Mouse (Mus musculus) yolk sac, embryonic 10.5 days (tissue): ENCODE measurements around the gene Ppp1r36.
"Not testable (repeated sequence)": the region's sequence is repeated elsewhere in the genome, so short reads cannot be mapped to it uniquely, and the experiment has no call there.

Source experiments
- DNase-seq: peaks from one replicate; pipeline ENCODE4 v3.0.0-alpha.2; 2017; ENCODE audit warnings: low spot score

The Ppp1r36 gene

DNA sequence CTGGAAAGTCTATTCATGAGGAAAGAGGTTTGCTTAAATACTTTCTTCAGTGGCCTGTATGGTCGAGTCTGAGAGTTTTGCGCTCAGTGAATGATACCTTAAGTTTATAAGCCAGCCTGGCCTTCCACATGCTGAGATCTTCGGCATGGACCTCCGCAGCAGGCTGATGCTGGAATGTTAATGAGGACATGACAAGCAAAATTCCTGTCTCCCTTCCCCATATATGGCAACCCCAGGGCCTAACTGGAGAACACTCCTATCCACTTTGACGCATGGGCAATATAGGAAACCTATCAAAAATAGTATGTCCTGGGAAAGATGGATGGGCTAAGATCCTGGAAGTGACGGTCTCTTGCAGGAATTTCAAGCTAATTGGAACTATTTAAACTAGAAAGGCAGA, 30.8 kb downstream of the Ppp1r36 start:
- no peak for DNase-seq

DNA sequence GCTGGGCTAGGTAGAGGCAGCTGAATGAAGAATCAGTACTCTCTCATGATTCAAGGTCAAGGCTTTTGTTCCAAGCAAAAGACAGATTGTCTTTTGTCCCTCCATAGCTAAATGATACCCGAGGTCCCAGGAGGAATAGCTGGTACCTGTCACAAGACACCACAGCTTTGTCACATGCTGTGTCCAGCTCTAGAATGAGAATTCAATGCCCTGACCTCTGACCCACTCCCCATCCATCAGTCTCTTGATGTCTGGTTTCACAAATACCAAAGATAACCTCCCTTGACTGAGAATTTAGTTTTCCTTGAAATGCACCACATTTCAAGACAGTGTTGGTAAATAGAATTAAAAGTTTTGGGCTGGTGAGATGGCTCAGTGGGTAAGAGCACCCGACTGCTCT, 34.9 kb downstream of the Ppp1r36 start:
- no peak for DNase-seq

DNA sequence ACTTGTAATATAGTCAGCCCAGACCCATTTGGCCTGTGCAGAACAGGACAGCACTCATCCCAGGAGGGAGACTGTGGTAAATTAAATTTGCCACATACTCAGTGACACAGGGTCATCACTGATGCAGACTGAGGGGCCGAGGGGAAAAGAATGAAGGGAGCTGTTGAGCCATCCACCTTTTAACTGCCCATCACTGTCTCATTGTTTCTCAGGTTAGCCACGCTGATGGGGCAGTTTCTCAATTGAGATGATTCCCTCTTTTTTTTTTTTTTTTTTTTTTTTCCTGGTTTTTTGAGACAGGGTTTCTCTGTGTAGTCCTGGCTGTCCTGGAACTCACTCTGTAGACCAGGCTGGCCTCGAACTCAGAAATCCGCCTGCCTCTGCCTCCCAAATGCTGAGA, 41.1 kb downstream of the Ppp1r36 start:
- DNase-seq: not testable (repeated sequence)

DNA sequence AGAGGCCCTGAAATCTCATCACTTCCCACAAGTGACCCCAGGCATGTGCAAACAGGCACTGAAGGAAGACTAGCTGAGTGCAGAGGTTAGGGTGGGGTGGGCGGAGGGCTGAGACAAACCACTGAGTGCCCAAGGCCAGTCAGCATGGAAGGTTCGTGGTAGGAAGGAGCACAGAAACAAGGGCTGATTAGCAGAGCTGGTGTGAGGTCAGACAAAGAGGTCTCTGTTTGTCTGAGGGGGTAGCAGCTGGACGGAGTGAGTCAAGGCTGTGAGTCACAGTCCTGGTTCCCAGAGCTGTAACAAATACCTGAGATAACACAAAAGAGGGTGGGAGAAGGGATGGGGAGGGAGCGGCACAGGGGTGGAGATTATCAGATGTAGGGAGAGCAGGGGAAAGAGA, 41.7 kb downstream of the Ppp1r36 start:
- DNase-seq: no peak

DNA sequence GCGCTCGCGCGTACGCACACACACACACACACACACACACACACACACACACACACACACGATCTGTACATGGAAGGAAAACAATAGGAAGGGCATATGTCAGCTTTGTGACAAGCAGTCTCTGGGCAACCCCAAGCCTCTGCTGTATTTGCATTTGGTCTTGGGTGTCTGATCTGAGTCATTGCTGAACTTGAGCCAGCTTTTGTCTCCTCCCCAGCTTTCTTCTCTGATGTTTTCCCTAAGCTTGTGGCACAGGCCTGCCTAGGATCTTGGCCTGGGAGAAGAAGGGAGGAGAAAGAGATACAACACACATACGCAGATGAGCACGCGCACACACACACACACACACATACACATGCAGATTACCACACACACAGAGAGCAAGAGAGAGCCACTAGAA, 46.1 kb downstream of the Ppp1r36 start:
- no peak for DNase-seq

DNA sequence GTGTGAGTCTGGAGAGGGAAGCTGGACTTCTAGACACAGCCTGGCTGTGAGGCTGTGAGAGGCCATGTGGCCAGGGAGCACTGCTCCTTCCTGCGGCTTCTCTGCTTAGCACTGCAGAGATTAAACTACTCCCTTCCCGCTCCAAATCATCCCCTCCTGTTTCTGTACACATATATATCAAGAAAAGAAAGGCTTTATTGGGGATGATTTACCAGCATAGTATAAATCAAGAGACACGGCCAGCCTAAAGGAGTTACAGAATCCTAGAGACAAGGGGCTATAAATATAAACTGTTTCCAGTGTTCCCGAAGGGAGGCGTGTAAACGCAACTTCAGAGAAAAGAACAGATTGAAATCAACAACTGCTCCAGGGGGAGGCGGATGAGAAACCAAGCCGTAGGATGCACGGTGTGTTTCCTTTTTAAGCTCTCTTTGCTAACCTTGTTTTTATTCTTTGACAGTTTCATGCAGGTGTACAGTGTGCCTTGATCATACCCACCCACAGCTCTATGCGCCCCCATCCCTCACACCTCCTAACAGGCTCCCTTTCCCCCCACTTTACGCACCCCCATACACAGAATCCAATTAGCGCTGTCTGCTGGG, 47.4 kb downstream of the Ppp1r36 start:
- DNase-seq: no peak

DNA sequence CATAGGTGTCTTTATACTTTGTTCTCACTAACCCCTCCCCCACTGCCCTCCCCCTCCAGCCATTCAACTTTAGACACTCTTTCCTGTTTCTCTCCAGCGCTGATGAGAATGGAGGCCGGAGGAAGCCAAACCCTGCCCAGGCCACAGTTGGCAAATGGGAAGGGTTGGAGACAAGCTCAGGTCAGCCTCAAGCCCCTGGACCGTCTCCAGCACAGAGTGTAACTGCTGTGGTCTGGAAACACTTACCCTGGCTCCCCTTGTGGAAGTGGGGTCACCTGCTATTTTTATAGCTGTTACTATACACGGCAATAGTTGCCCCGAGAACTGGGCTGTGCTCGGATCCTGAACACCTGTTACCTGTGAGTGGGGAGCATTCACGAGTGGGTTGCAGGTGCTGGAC, 49.3 kb downstream of the Ppp1r36 start:
- DNase-seq: no peak

DNA sequence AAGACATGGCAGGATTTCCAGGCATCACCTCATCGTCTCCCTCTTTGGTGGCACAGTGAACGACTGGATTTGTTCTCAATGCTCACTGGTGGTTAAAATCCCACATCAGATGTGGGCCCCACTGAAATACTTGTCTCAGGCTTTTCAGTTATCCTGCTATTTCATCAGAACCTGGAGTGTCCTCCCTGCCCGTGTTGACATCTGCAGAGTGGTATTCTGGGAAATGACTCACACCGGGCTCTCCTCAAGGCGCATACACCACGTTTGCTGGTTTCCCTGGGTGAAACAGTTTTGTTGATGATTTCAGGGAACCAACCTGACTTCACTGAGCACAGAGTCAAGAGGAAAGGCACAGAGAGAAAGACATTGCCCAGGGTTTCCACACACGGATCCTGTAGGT, 49.9 kb downstream of the Ppp1r36 start:
- no peak for DNase-seq

DNA sequence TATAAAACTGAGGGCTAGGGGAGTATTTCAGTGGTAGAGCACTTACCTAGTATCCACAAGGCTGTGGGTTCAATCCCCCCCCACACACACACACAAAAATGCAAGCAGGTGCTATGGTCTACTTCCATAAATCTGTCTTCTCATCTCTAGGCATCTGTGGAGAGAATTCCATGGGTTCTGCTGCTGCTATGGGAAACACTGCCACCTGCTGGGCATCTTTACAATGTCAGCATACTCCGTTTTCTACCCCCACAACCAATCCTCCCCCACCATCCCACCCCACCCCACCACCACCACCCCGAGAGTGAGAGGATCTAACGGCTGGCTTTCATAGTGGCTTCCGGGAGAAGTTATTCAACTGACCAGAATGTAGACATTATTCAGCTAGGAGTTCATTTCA, 54.7 kb downstream of the Ppp1r36 start:
- peak; percentile 38 for DNase-seq

DNA sequence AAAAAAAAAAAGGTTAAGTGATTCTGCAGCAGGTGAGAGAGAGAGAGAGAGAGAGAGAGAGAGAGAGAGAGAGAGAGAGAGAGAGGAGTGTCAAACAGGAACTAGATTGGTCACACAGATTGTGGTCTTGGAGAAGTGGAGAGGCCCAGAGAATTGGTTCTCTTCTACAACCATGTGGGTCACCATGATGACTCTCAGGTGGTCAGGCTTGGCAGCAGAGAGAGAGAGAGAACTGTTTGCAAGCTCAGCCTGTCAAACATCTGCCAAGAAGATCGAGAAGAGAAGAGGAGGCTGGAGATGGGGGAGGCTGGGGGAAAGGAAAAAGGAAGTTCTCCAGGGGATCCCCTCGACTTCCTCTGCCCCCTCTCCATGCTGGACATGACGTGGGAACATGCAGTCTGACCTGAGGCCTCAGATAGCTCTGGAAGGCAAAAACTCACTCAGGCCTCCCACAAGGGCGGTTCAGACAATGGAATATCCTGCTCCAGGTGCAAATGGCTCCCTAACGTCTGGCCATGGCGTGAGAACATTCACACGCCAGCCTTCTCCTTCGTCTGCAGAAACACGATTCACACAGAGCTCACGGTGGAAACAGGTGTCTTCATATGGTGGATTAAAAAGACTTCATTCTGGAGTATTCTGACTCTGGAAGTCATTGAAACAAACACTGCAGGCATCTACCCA, 56.4 kb downstream of the Ppp1r36 start:
- no peak for DNase-seq

DNA sequence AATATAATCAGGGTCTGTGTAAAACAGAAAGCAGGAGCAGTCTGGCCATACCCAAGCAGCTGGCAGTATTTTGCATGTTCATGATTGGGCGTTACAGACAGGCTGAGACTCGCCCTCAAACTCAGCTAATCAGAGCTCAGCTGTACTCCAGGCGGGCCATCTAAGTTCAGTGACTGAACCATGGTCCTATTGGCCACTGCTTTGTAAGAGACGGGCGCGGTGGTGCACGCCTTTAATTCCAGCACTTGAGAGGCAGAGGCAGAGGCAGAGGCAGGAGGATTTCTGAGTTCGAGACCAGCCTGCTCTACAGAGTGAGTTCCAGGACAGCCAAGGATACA, 56.9 kb downstream of the Ppp1r36 start:
- no peak for DNase-seq

DNA sequence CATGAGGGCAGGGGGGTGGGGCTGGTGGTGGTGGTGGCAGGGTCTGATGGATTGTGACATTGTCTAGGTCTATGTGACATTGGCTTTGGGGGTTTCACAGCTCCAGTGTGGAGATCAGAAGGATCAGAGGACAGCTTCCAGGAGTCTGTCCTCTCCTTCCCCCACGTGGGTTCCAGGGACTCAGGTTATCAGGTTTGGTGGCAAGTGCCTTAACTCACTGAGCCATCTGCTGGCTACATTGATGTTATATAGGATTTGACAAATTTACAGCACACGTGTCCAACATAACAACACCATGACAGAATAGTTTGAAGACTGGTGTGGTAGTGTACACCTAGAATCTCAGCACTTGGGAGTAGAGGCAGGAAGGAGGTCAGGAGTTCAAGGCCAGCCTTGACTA, 57.5 kb downstream of the Ppp1r36 start:
- no peak for DNase-seq

DNA sequence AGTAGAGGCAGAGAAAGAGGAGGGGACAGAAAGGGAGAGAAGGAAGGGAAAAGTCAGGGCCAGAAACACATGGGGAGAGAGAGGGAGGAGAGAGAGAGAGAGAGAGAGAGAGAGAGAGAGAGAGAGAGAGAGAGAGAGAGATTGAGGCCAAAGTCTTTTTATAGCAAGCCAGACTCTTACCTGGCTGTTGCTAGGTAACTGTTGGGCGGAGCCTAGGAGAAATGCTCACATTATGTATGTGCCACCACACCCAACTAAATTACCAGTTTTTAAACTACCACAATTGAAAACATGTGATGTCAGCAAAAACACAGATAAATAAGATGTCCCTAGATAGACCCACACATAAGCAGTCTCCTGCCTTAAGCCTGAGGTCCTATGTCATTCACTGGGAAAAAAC, 58.8 kb downstream of the Ppp1r36 start:
- no peak for DNase-seq

DNA sequence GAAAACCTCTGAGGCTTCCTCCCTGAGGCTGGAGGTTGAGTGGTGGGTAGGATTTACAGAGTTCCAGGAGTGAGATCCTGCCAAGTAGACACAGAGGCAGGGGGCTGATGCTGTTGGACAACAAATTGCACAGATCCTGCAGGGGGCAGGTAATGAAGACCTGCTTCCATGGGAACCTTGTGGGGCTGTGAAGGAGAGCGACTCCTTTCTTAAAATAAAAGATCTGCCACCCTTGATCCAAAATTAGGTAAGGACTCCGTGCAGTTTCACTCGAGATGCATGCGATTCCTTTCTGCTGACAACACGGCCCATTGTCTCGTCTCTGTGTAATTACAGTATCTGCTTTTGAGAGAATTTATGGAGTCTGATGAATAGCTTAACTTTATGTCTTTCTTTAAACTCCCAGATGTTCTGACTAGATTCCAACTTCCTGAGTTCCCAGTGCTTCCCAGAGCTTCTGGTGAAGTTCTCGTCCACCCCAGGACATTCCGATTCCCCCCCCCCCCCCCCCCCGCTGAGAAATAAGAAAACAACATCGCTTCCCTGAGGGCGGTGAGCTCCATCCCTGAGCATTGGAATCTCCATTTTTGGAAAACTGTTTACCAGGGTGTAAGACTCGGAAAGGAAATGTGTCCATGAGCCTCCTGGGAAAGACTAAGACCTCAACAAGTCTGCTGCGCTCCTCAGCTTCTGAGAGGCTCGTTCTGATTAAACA, 61.1 kb downstream of the Ppp1r36 start:
- DNase-seq: no peak

DNA sequence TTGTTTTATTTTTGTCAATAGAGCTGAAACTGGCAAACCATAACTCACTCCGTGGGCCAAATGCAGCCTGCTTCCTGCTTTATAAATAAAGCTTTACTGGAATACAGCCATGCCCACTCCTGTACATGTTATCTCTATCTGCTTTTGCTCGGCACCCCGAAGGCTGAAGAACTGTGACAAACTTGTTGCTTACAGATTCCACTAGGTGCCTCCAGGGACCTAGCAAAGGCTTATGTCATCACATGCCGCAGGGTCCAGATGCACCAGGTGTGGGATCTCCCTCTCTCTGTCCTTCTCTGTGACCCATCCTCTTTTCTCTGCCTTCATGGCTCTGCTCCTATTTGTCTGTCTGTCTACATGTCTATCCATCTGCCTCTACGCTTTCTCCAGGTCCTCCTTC, 61.8 kb downstream of the Ppp1r36 start:
- DNase-seq: no peak

DNA sequence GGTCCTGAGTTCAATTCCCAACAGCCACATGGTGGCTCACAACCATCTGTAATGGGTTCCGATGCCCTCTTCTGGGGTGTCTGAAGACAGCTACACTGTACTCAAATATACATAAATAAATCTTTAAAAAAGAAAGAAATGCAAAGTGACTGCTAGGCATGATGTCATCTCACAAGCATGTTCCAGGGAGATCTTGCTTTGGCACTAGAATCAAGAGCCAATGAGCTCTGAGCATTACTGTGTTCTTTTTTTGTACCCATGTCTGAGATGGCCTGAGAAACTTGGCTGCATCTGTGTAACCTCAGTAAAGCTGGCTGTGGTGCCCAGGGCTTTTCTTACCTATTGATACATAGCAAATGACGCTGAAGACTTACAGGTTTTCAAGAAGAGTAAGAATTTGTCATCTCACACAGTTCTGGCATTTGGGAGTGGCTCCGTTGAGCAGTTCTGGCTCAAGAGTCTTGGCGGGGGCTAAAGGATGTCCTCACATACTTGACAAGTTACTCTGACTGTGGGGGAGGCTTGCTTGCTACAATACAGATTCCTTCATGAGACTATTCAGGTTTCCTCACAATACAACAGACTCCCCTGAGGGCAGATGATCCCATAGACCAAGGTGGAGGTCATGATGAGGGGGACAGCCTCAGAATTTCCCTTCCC, 62.6 kb downstream of the Ppp1r36 start:
- no peak for DNase-seq

DNA sequence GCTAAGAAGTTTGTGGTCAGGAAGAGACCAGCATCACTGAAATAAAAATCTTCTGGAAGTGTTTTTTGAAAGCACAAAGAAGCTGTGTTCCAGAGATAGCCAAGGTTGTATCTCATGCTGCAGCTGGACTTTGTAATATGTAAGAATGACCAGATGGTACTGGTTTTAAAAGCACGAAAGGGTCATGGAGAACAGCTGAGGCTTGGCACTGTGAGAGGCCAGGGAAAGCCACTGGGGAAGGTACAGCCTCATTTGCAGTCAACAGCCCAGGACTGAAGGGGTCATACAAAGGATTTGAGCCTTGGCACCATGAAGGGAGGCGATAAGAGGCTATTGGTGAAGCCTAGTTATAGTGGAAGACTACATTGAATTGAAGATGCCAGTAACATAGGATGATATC, 65.1 kb downstream of the Ppp1r36 start:
- DNase-seq: no peak

DNA sequence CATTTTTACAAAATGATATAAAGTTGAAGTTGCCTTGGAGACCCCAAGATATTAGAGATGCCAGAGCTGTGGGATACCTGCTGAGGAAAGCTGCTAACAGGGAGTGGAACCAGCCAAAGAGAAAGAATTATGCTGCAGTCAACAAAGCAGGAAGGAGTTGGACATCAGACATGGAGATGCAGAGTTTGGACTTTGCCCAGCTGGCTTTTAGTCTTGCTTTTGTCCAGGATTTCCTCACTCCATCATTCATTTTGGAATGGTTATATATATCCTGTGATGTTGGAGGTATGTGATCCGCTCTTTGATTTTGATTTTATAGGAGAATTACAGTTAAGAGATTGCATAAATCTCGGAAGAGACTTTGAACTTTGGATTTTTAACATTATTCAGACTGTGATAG, 65.6 kb downstream of the Ppp1r36 start:
- no peak for DNase-seq

DNA sequence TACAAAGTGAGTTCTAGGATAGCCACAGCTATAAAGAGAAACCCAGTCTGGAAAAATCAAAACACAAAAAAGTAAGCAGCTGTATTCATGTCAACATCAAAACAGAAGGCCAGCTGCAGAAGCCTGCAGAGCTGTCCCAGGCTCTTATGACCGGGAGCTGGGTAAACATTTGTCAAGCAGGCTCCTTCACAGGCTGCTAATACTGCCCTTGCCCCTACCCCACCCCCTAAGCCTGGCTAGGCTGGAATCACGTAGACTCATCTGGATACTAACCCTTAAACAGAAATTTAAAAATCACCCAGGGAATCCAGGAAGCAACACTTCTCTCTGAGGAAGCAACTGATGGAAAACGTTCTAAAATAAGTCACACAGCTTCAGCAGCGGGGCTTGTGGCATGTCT, 67.5 kb downstream of the Ppp1r36 start:
- no peak for DNase-seq

DNA sequence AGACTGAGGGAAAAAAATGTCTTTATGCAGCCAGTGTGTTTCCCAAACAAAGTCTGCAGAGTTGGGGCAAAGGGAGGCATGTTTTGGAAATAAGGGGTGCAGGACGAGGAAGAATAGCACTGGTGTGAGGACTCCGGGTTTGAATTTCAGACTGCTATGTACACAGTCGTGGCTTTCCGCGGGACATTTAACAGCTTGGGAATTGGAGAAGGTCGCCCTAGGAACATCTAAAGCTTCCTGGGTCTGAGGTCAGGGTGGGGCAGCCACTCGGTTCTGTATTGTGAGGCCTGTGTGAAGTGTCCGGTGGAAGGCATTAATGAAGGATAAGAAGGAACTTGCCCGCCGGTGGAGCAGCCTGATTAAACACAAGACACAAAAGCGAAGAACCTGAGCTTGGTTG, 68.0 kb downstream of the Ppp1r36 start:
- DNase-seq: no peak

DNA sequence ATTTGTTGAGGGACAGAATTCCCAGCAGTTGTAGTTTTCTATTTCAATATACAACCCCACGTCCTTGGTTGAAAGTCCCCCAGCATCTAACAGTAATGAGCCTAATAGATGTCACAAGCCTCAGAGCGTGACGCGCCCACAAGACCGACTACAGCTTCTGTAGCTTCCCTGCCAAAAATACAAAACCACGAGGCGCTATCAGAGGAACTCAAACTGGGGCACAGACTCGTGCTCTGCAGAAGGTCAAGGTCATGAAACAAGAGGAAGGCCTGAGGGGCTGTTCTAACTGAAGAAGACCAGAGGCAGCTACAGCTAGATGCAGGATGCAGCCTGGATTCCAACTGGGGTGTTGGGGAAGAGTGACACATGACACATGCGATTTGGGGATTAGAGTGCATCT, 69.6 kb downstream of the Ppp1r36 start:
- DNase-seq: no peak
